In genomic region chr3:85060153-85060552, GRCm38 (mm10) we compare ENCODE assay signal across 28 mouse cellular contexts.
"Had no signal": no experiment of that assay in that cellular context is flagged by ENCODE, and none has a peak within 500 bp of the region (broad histone marks: within the 10 kb centered on the region; RNA-seq: fewer than 3 reads in every experiment).

No protein-coding gene starts in this region.

- ATAC-seq: forebrain, embryonic 13.5 days; forebrain, embryonic 14.5 days; forebrain, embryonic 15.5 days; forebrain, embryonic 16.5 days; forebrain, postnatal 0 days had no signal

- H3K4me1 ChIP-seq: embryonic facial prominence, embryonic 10.5 days; embryonic facial prominence, embryonic 12.5 days; embryonic facial prominence, embryonic 13.5 days; embryonic facial prominence, embryonic 15.5 days; forebrain, embryonic 12.5 days; forebrain, embryonic 13.5 days; forebrain, embryonic 15.5 days had no signal

- H3K4me2 ChIP-seq: embryonic facial prominence, embryonic 12.5 days; embryonic facial prominence, embryonic 13.5 days; embryonic facial prominence, embryonic 15.5 days; forebrain, embryonic 12.5 days; forebrain, embryonic 13.5 days; forebrain, embryonic 15.5 days had no signal

- H3K36me3 ChIP-seq: embryonic facial prominence, embryonic 10.5 days; embryonic facial prominence, embryonic 12.5 days; embryonic facial prominence, embryonic 13.5 days; embryonic facial prominence, embryonic 15.5 days; forebrain, embryonic 10.5 days; forebrain, embryonic 12.5 days; forebrain, embryonic 15.5 days had no signal

- H3K27ac ChIP-seq: embryonic facial prominence, embryonic 10.5 days; embryonic facial prominence, embryonic 12.5 days; embryonic facial prominence, embryonic 13.5 days; embryonic facial prominence, embryonic 15.5 days; forebrain, embryonic 10.5 days; forebrain, embryonic 12.5 days; forebrain, embryonic 13.5 days; forebrain, embryonic 15.5 days; gastrocnemius, adult 2 months; heart, adult 2 months had no signal

- H3K27me3 ChIP-seq: embryonic facial prominence, embryonic 12.5 days; embryonic facial prominence, embryonic 13.5 days; embryonic facial prominence, embryonic 15.5 days; forebrain, embryonic 12.5 days; forebrain, embryonic 13.5 days; forebrain, embryonic 15.5 days had no signal

- H3K9me3 ChIP-seq: embryonic facial prominence, embryonic 10.5 days; embryonic facial prominence, embryonic 12.5 days; embryonic facial prominence, embryonic 13.5 days; embryonic facial prominence, embryonic 15.5 days; forebrain, embryonic 10.5 days; forebrain, embryonic 12.5 days; forebrain, embryonic 13.5 days; forebrain, embryonic 15.5 days had no signal

- H3K4me3 ChIP-seq: embryonic facial prominence, embryonic 10.5 days; embryonic facial prominence, embryonic 12.5 days; embryonic facial prominence, embryonic 13.5 days; embryonic facial prominence, embryonic 15.5 days; erythroblast, embryonic 14.5 days; forebrain, embryonic 10.5 days; forebrain, embryonic 12.5 days; forebrain, embryonic 13.5 days; forebrain, embryonic 15.5 days; gastrocnemius, adult 2 months; heart, adult 2 months had no signal

- H3K9ac ChIP-seq: embryonic facial prominence, embryonic 12.5 days; embryonic facial prominence, embryonic 13.5 days; embryonic facial prominence, embryonic 15.5 days; forebrain, embryonic 12.5 days; forebrain, embryonic 13.5 days; forebrain, embryonic 15.5 days; forebrain, postnatal 0 days had no signal

- DNase-seq: cerebellum, adult 2 months; cerebellum, adult 8-10 months; cerebellum, adult 9-10 months; cerebellum, adult 9-11 months; cerebellum, postnatal 10 days; cerebellum, postnatal 14 days; cerebellum, postnatal 25 days; cerebellum, postnatal 36 days; embryo, embryonic 11 days; forebrain, postnatal 0 days; gastrocnemius, adult 2 months; gastrocnemius, postnatal 10 days; gastrocnemius, postnatal 14 days; gastrocnemius, postnatal 25 days; gastrocnemius, postnatal 36 days; heart, adult 18-20 months; heart, adult 2 months had no signal
